Mouse (Mus musculus) gastrocnemius, postnatal 36 days (tissue): ENCODE data around the gene Srp14. TPM values are rescaled to one million over a fixed set of nuclear protein-coding genes. Genes with fewer than 3 reads are reported as not detected.

Experiments used
- DNase-seq, 2 experiments: peaks; one replicate each; pipeline ENCODE4 v3.0.0; 2022
- intact Hi-C: fragments of 180-260 bp; cut with DNase I; formaldehyde crosslinking; loops from one replicate; pipeline ENCODE4 v1.15.1; 2025
- total RNA-seq, 2 experiments: library from RNA; stranded (reverse); gene quantifications; 2 replicates each; pipeline ENCODE4 v1.2.3; 2021

Gene Srp14
- total RNA-seq, 2 experiments from 2014 or later, result 122 to 131 TPM

DNA sequence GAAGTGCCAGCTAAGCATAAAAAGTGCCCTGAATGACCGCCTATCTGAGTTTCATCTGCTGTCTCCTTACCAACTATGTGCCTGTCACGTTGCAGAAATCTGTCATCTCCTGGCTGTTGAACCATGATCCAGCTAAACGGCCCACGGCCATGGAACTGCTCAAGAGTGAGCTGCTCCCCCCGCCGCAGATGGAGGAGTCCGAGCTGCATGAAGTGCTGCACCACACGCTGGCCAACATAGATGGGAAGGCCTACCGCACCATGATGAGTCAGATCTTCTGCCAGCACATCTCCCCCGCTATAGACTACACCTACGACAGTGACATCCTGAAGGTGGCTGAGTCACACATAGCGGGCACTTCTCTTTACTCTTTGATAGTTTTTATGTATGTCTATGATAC is 31.3 kb downstream of the Srp14 start:
- no peak for DNase-seq
- intact Hi-C loops, result no loop called here

DNA sequence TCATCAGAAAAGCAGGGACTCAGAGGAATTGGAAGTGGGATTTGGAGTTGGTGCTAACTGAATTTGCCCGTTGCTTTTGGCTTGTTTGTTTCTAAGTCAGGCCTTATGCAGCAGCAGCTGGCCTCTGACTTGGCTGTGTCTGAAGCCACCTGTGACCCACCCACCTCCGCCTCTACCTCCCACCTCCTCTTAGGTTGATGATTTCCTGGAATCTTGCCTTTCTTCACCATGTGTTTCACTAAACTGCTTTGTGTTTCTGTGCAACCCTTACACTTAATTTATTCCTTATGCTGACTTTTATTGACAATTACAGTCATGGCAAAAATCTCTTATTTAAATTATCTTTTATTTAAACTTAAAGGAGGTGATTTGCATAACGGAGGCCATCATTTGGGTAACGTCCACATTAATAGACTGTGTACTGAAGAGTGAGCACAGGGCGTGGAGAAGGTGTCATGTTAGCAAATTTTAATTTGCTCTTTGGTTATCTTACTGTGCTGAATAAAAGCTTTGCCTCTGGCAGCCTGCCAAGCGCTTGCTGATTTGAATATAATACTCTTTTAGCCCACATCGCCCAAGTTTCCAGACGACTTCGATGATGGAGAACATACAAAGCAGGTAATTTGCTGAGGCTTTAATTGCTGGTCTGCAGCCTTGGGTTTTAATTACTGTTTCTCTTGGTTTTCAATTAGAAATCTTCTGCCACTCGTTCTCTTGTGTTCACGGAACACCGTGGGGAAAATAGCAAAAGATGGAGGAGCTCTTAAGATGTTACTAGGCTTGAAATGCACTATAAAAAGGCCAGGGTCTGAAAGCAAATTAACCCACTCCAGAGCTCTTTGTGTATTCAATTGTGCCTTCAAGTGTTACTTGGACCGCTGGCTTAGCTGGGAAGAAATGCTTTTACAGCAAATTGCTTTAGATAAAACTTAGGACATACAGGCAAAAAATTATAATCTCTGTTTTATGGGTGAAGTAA is 33.5 kb downstream of the Srp14 start:
- intact Hi-C loops, result no loop called here
- DNase-seq, result no peak

- no peak for DNase-seq
- intact Hi-C loops, result no loop called here
These were observed 36.8 kb downstream of the Srp14 start for GRCm38 (mm10) chr2:118442723-118443122.

DNA sequence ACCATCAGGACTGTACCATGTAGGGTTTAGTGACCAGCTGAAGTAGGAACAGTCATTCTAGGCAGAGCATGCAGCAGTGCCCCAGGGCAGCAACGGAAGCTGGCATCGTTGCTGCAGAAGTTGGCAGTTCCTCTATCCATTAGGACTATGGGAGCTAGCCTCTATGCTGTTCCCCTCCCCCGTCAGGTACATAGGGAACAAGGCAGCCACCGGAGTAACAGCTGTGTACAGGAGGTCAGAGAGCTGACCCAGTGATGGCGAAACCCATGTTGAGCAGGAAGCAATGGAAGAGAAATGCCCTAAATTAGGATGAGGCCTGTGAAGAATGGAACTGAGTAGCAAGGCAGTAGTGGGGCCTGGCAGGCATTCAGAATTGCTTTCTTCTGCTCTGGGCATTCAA is 37.3 kb downstream of the Srp14 start:
- intact Hi-C loops, result no loop called here
- DNase-seq, result no peak

GRCm38 (mm10) chr2:118431589-118431988 is 47.9 kb downstream of the Srp14 start:
- intact Hi-C loops, result loop anchor here (2.0 kb wide), 1 partner anchor 169 kb away; no protein-coding TSS in a partner anchor
- DNase-seq, result no peak

DNA sequence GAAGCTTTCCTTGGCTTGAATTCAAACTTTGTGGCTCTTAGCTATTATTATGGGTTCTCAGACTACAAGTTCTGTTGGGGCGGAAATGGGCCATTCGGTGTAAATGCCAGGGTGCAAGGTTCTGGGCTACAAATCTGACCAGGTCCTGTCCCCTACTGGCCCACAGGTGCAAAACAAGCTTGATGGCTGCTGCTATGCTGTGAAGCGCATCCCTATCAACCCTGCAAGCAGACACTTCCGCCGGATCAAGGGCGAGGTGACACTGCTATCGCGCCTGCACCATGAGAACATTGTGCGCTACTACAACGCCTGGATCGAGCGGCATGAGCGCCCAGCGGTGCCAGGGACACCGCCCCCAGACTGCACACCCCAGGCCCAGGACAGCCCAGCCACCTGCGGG is 48.9 kb downstream of the Srp14 start:
- intact Hi-C loops, result loop anchor here (2.0 kb wide), 1 partner anchor 168 kb away; no protein-coding TSS in a partner anchor

GRCm38 (mm10) chr2:118429297-118429696 is 50.2 kb downstream of the Srp14 start:
- intact Hi-C loops, result no loop called here
- no peak for DNase-seq

More for the DNA sequence above, 48.9 kb downstream of the Srp14 start:
- DNase-seq, result no peak

DNA sequence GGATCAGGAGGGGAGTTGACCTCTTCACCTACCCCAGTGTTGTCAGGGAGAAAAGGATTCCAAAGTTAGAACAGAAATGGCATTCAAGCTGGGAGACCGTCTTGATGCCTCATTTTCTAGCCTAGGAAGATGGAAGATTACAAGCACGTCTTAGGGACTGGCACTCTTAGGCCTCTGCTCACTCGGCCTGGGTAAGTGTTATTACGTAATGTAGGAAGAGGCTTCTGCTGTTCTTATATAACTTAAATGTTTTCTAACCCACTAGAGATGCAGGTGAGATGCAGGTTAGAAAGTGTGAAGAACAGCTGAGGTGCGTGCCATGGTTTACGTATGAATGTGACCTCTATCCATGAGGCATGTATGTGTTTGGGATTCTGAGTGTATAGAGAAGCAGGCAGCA is 51.2 kb downstream of the Srp14 start:
- intact Hi-C loops, result no loop called here
- no peak for DNase-seq

Other genes with a start within 250 kb of the Srp14 start
- not detected for gene Fsip1, start 222.7 kb downstream of the Srp14 start, total RNA-seq
- gene Gpr176, start 106.3 kb downstream of the Srp14 start, total RNA-seq, result not detected
- 1 to 10 TPM; 3.9 to 4.2 TPM for gene Eif2ak4, start 91.1 kb downstream of the Srp14 start, total RNA-seq
- 1 to 10 TPM; 2.9 to 6.0 TPM for gene Bmf, start 70.0 kb upstream of the Srp14 start, total RNA-seq
- gene Bub1b, start 118.5 kb upstream of the Srp14 start, total RNA-seq, result 1 to 10 TPM; 1.0 to 1.4 TPM
- under 1 TPM; 0.20 to 0.31 TPM for gene Pak6, start 183.6 kb upstream of the Srp14 start, total RNA-seq
- gene Ankrd63, start 224.3 kb upstream of the Srp14 start, total RNA-seq, result not detected
- gene Plcb2, start 248.7 kb upstream of the Srp14 start, total RNA-seq, result under 1 TPM; 0.26 to 0.52 TPM